9 mouse cellular contexts compared by ENCODE assay signal in the genomic region with DNA sequence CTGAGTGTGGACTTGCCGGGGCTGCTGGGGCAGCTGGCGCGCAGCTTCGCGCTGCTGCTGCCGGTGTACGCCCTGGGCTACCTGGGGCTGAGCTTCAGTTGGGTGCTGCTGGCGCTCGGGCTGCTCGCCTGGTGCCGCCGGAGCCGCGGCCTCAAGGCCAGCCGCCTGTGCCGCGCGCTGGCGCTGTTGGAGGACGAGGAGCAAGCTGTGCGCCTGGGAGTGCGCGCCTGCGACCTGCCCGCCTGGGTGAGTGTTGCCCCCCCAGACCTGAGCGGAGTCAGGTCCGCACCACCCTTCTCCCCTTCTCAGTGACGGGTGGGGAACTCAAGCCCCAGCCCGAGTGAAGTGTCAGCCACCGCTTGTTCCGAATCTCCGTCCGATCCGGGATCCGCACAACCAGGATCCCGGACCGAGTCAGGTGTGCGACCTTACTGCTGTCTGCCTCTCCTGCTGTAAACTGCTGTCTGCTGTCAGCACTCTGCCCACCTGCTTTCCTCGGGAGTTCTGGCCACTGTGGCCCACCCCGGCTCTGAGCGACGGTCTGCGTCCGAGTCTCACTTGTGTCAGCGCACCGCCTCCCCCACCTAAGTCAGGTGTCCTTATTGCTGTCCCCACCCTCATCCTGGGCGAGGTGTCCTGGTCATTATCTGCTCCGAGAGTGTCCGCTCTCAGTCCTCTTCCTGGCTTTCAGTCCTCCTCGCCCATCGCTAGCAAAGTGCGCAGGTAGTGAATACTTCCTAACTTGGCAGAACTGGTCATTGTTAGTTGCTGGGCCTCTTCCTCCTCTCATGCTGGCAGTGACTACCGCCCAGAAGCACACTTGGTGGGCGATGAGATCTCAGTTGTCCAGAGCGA. TPM values are rescaled to one million over a fixed set of nuclear protein-coding genes. Genes with fewer than 3 reads are reported as not detected.
DNase-seq lines count a peak whose midpoint lies in the region; ATAC-seq and TF ChIP-seq lines count a peak whose summit lies in the region.
"Had no signal": no experiment of that assay in that cellular context is flagged by ENCODE, and none has a peak within 500 bp of the region (broad histone marks: within the 10 kb centered on the region; RNA-seq: fewer than 3 reads in every experiment).

No protein-coding gene starts in this region.

- peak overlapping the region; percentile 99 for H3K4me2 ChIP-seq in embryonic facial prominence, embryonic 13.5 days
- peak overlapping the region; percentile 99 for H3K4me2 ChIP-seq in heart, embryonic 13.5 days
- H3K4me2 ChIP-seq in liver, embryonic 16.5 days (ENCODE audit: low read depth, low read length), result peak overlapping the region; percentile 88

- WGBS in embryonic facial prominence, embryonic 13.5 days, result under 1% methylated on average over 55 of the region's 55 CpGs
- WGBS in heart, embryonic 13.5 days, result under 1% methylated on average over 55 of the region's 55 CpGs
- WGBS in liver, embryonic 16.5 days (ENCODE audit: insufficient replicate concordance), result under 1% methylated on average over 54 of the region's 55 CpGs

- peak overlapping the region; percentile 97 for H3K27ac ChIP-seq in embryonic facial prominence, embryonic 13.5 days
- H3K27ac ChIP-seq in heart, embryonic 13.5 days (replicated peaks), result peak overlapping the region; percentile 98
- H3K27ac ChIP-seq in liver, embryonic 16.5 days (ENCODE audit: low read length), result peak overlapping the region; percentile 99

- H3K9ac ChIP-seq in embryonic facial prominence, embryonic 13.5 days, result peak overlapping the region; percentile 96
- H3K9ac ChIP-seq in heart, embryonic 13.5 days, result peak overlapping the region; percentile 94
- peak overlapping the region; percentile 99 for H3K9ac ChIP-seq in liver, embryonic 16.5 days (ENCODE audit: low read depth, low read length)

- ATAC-seq in embryonic facial prominence, embryonic 13.5 days (ENCODE audit: insufficient number of reproducible peaks, insufficient read depth, low FRiP score, low TSS enrichment, low read depth), result peak; percentile 63
- peak; percentile 22 for ATAC-seq in heart, embryonic 13.5 days (ENCODE audit: extremely low read depth, insufficient number of reproducible peaks, low FRiP score, low TSS enrichment)
- ATAC-seq in liver, embryonic 16.5 days (ENCODE audit: low read depth), result peak; percentile 28

- H3K27me3 ChIP-seq in E14TG2a.4 (ENCODE audit: insufficient read depth, low read length), result no peaks in the 10 kb centered on the region
- no peaks in the 10 kb centered on the region for H3K27me3 ChIP-seq in embryonic facial prominence, embryonic 13.5 days
- H3K27me3 ChIP-seq in heart, embryonic 13.5 days (replicated peaks), result 0 out of 2 replicates have a peak, but pooled peaks cover 4% of the 10 kb centered on the region
- no peaks in the 10 kb centered on the region for H3K27me3 ChIP-seq in liver, embryonic 16.5 days (ENCODE audit: control insufficient read depth, insufficient read depth, low read depth, low read length)

- no peaks in the 10 kb centered on the region for H3K36me3 ChIP-seq in E14TG2a.4 (ENCODE audit: insufficient read depth, low read length)
- no peaks in the 10 kb centered on the region for H3K36me3 ChIP-seq in embryonic facial prominence, embryonic 13.5 days
- no peaks in the 10 kb centered on the region for H3K36me3 ChIP-seq in heart, embryonic 13.5 days
- no peaks in the 10 kb centered on the region for H3K36me3 ChIP-seq in liver, embryonic 16.5 days (ENCODE audit: control insufficient read depth, insufficient read depth)

- H3K9me3 ChIP-seq in E14TG2a.4 (ENCODE audit: low read length), result no peaks in the 10 kb centered on the region
- H3K9me3 ChIP-seq in embryonic facial prominence, embryonic 13.5 days, result no peaks in the 10 kb centered on the region
- no peaks in the 10 kb centered on the region for H3K9me3 ChIP-seq in heart, embryonic 13.5 days
- H3K9me3 ChIP-seq in liver, embryonic 16.5 days (replicated peaks; ENCODE audit: control insufficient read depth, low read length), result no peaks in the 10 kb centered on the region

- peak; percentile 45 for DNase-seq in adrenal gland, adult 2 months
- peak; percentile 69 for DNase-seq in kidney, postnatal 10 days
- DNase-seq in neural tube, embryonic 10.5 days (ENCODE audit: extremely low spot score, low spot score), result peak; percentile 37
- DNase-seq in urinary bladder, postnatal 25 days (ENCODE audit: low spot score), result peak; percentile 23

- TF ChIP-seq CTCF in E14TG2a.4 (conservative IDR thresholded peaks at IDR 0.05; ENCODE audit: low read length), result no peak

- H3K4me3 ChIP-seq in E14TG2a.4 (replicated peaks; ENCODE audit: low read length), result peak overlapping the region; percentile 98
- peak overlapping the region; percentile 94 for H3K4me3 ChIP-seq in embryonic facial prominence, embryonic 13.5 days
- peak overlapping the region; percentile 91 for H3K4me3 ChIP-seq in heart, embryonic 13.5 days
- peak overlapping the region; percentile 100 for H3K4me3 ChIP-seq in liver, embryonic 16.5 days (ENCODE audit: low read depth, low read length)

- peaks cover 24% of the 10 kb centered on the region for H3K4me1 ChIP-seq in E14TG2a.4 (replicated peaks; ENCODE audit: low read depth, low read length)
- peaks cover 10% of the 10 kb centered on the region for H3K4me1 ChIP-seq in embryonic facial prominence, embryonic 13.5 days
- peaks cover 23% of the 10 kb centered on the region for H3K4me1 ChIP-seq in heart, embryonic 13.5 days
- peaks cover 31% of the 10 kb centered on the region for H3K4me1 ChIP-seq in liver, embryonic 16.5 days (ENCODE audit: control insufficient read depth, low read depth, low read length)

RNA-seq across cellular contexts. Expression of a gene that starts 0.7 kb away (rescaled TPM):
- 10 to 100 TPM; 55.7 to 59.7 TPM for total RNA-seq in adrenal gland, adult 2 months (2021)
- polyA plus RNA-seq in adrenal gland, adult 2 months (2012; rRNA removed), result 12.3 and 14.0 TPM in 2 replicates
- 17.1 and 20.7 TPM in 2 replicates for polyA plus RNA-seq in embryonic facial prominence, embryonic 13.5 days (2015; fragmentation: Nextera tagmentation; extraction: Ambion mirVana)
- 9.9 and 10.4 TPM in 2 replicates for polyA plus RNA-seq in heart, embryonic 13.5 days (2015; fragmentation: Nextera tagmentation; extraction: Ambion mirVana)
- polyA plus RNA-seq in liver, embryonic 16.5 days (2015; fragmentation: Nextera tagmentation; extraction: Ambion mirVana), result 9.4 TPM in 2 replicates

RNA-seq across cellular contexts. Expression of a gene that starts 6.5 kb away (rescaled TPM):
- total RNA-seq in adrenal gland, adult 2 months (2021), result not detected
- not detected in 2 replicates for polyA plus RNA-seq in adrenal gland, adult 2 months (2012; rRNA removed)
- not detected in 2 replicates for polyA plus RNA-seq in embryonic facial prominence, embryonic 13.5 days (2015; fragmentation: Nextera tagmentation; extraction: Ambion mirVana)
- polyA plus RNA-seq in heart, embryonic 13.5 days (2015; fragmentation: Nextera tagmentation; extraction: Ambion mirVana), result not detected in 2 replicates
- polyA plus RNA-seq in liver, embryonic 16.5 days (2015; fragmentation: Nextera tagmentation; extraction: Ambion mirVana), result not detected in 2 replicates
- total RNA-seq: heart, postnatal 14 days had no signal

RNA-seq across cellular contexts. Expression of a gene that starts 18.8 kb away (rescaled TPM):
- 10 to 100 TPM in 1 of 2 experiments, 1 to 10 TPM in 1; 6.0 to 12.8 TPM for total RNA-seq in adrenal gland, adult 2 months (2021)
- polyA plus RNA-seq in adrenal gland, adult 2 months (2012; rRNA removed), result 2.2 and 2.5 TPM in 2 replicates
- 35.6 and 39.3 TPM in 2 replicates for polyA plus RNA-seq in embryonic facial prominence, embryonic 13.5 days (2015; fragmentation: Nextera tagmentation; extraction: Ambion mirVana)
- 5.3 and 5.7 TPM in 2 replicates for polyA plus RNA-seq in heart, embryonic 13.5 days (2015; fragmentation: Nextera tagmentation; extraction: Ambion mirVana)
- polyA plus RNA-seq in liver, embryonic 16.5 days (2015; fragmentation: Nextera tagmentation; extraction: Ambion mirVana), result 2.8 and 3.0 TPM in 2 replicates

Comparison
In these comparisons a context has a peak if more than half of its experiments do, and no peak if none do; other contexts are left out.
1. Peak in every context shown above with its lines: DNase-seq, ATAC-seq, H3K4me3 ChIP-seq and H3K27ac ChIP-seq.